Mouse (Mus musculus): ENCODE results near the gene Slc25a48. TPM values are rescaled to one million over a fixed set of nuclear protein-coding genes. Genes with fewer than 3 reads are reported as not detected.

Slc25a48 gene
- polyA plus RNA-seq, 1 experiment: not detected

DNA sequence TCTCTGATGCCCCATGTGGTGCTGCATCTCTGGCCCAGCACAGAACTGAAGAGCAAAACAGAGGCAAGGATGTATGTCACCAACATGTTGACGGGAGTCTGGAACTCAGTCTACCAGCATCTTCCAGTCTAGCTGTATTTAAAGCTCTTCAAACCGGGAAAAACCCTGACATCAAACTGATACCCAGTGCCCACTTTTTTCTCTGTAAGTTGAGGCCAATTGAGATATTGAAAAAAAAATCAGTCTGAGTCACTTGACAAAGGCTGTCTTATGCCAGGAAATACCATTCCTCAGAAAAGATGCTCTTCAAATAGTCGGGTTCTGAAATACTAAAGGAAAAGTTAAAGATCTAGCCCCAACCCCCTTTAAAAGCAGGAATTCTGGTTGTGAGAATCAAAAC, 44.0 kb downstream of the Slc25a48 start, which contains the start of gene Il9:
TSS of gene Il9 (minus strand) at position 101 of the 400 bp plus-strand sequence.
- no peak within 1 kb of the TSS for H3K4me3 ChIP-seq (ENCODE audit: insufficient read depth, low read depth, low read length)
- TF ChIP-seq CTCF (IDR thresholded peaks at IDR 0.05; ENCODE audit: insufficient read depth, low read depth, low read length): no peak
- no peak for TF ChIP-seq POLR2A (IDR thresholded peaks at IDR 0.05; ENCODE audit: insufficient read depth, low read depth, low read length)
- WGBS: 86% methylated on average over 3 of the region's 3 CpGs
- no peak within 1 kb of the TSS for H3K27ac ChIP-seq (ENCODE audit: insufficient read depth, low read depth, low read length)
- H3K4me1 ChIP-seq (ENCODE audit: control insufficient read depth, insufficient read depth, low read length): peaks cover 4% of the 10 kb centered on the region; the same call in 1 of the 2 replicates

DNA sequence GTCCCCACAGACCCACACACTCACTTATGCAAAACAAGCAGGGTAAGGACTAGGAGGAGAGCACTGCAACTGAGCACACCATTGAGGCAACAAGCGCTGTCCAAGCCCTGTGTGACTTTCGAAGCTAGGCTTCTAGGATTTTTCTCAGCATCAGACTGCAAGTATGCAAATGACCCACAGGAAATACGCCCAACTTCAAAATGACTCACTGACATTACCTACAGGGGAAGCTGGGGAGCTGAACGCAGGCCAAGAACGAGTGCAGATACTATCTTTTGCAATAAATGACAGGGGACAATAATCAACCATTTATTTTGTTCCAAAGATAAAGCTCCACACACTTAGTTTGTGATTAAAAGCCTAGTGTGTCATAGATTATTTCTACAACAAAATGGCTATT, 49.9 kb downstream of the Slc25a48 start:
- Histone ChIP-seq H3K4me3 (ENCODE audit: insufficient read depth, low read depth, low read length) (no peak overlapping the region), H3K27ac (ENCODE audit: insufficient read depth, low read depth, low read length) (no peak overlapping the region), H3K4me1 (ENCODE audit: control insufficient read depth, insufficient read depth, low read length) (no peaks in the 10 kb centered on the region)
- no peak for TF ChIP-seq CTCF (IDR thresholded peaks at IDR 0.05; ENCODE audit: insufficient read depth, low read depth, low read length)
- no peak for TF ChIP-seq POLR2A (IDR thresholded peaks at IDR 0.05; ENCODE audit: insufficient read depth, low read depth, low read length)
- 62% methylated on average over 5 of the region's 5 CpGs for WGBS

DNA sequence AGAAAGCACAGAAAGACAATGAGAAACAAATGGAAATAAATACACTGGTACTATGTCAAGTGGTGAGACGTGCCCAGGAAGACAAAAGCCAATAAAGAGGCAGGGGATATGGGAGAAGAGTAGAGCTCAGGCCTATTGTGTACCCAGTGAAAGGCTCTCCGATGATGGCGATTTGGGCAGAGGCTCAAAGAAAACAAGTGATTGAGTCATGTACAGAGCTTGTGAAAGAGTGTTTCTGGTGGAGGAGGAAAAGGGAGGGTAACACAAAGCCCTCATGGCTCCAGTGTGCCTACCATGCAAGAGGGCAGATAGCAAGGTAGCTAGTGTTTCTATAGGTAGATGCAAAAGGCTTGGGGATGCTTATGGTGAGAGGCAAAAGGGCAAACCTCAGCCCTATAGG, 56.3 kb downstream of the Slc25a48 start:
- TF ChIP-seq POLR2A (IDR thresholded peaks at IDR 0.05; ENCODE audit: insufficient read depth, low read depth, low read length) (no peak), CTCF (IDR thresholded peaks at IDR 0.05; ENCODE audit: insufficient read depth, low read depth, low read length) (no peak)
- Histone ChIP-seq H3K4me3 (ENCODE audit: insufficient read depth, low read depth, low read length) (no peak overlapping the region), H3K4me1 (ENCODE audit: control insufficient read depth, insufficient read depth, low read length) (no peaks in the 10 kb centered on the region), H3K27ac (ENCODE audit: insufficient read depth, low read depth, low read length) (no peak overlapping the region)
- WGBS: 48% methylated on average over 3 of the region's 3 CpGs

- TF ChIP-seq CTCF (IDR thresholded peaks at IDR 0.05; ENCODE audit: insufficient read depth, low read depth, low read length): no peak
- TF ChIP-seq POLR2A (IDR thresholded peaks at IDR 0.05; ENCODE audit: insufficient read depth, low read depth, low read length): no peak
- H3K4me3 ChIP-seq (ENCODE audit: insufficient read depth, low read depth, low read length): no peak overlapping the region
- no peaks in the 10 kb centered on the region for H3K4me1 ChIP-seq (ENCODE audit: control insufficient read depth, insufficient read depth, low read length)
- no peak overlapping the region for H3K27ac ChIP-seq (ENCODE audit: insufficient read depth, low read depth, low read length)
- WGBS: 68% methylated on average over 3 of the region's 3 CpGs
Measured at GRCm38 (mm10) chr13:56500132-56500531, 62.0 kb downstream of the Slc25a48 start.

- TF ChIP-seq POLR2A (IDR thresholded peaks at IDR 0.05; ENCODE audit: insufficient read depth, low read depth, low read length): no peak
- no peak for TF ChIP-seq CTCF (IDR thresholded peaks at IDR 0.05; ENCODE audit: insufficient read depth, low read depth, low read length)
- WGBS: 89% methylated on average over 8 of the region's 8 CpGs
Measured at GRCm38 (mm10) chr13:56500636-56501035, 62.5 kb downstream of the Slc25a48 start.

GRCm38 (mm10) chr13:56501866-56502420, 63.8 kb downstream of the Slc25a48 start:
- 68% methylated on average over 6 of the region's 6 CpGs for WGBS
- no peaks in the 10 kb centered on the region for H3K4me1 ChIP-seq (ENCODE audit: control insufficient read depth, insufficient read depth, low read length)
- H3K27ac ChIP-seq (ENCODE audit: insufficient read depth, low read depth, low read length): no peak overlapping the region
- H3K4me3 ChIP-seq (ENCODE audit: insufficient read depth, low read depth, low read length): no peak overlapping the region
- TF ChIP-seq CTCF (IDR thresholded peaks at IDR 0.05; ENCODE audit: insufficient read depth, low read depth, low read length) (no peak), POLR2A (IDR thresholded peaks at IDR 0.05; ENCODE audit: insufficient read depth, low read depth, low read length) (no peak)

More at GRCm38 (mm10) chr13:56500636-56501035, 62.5 kb downstream of the Slc25a48 start:
- Histone ChIP-seq H3K4me3 (ENCODE audit: insufficient read depth, low read depth, low read length) (no peak overlapping the region), H3K4me1 (ENCODE audit: control insufficient read depth, insufficient read depth, low read length) (no peaks in the 10 kb centered on the region), H3K27ac (ENCODE audit: insufficient read depth, low read depth, low read length) (no peak overlapping the region)

- no peak overlapping the region for H3K27ac ChIP-seq (ENCODE audit: insufficient read depth, low read depth, low read length)
- no peaks in the 10 kb centered on the region for H3K4me1 ChIP-seq (ENCODE audit: control insufficient read depth, insufficient read depth, low read length)
- TF ChIP-seq POLR2A (IDR thresholded peaks at IDR 0.05; ENCODE audit: insufficient read depth, low read depth, low read length): no peak
- TF ChIP-seq CTCF (IDR thresholded peaks at IDR 0.05; ENCODE audit: insufficient read depth, low read depth, low read length): no peak
- no peak overlapping the region for H3K4me3 ChIP-seq (ENCODE audit: insufficient read depth, low read depth, low read length)
- WGBS: 56% methylated on average over 6 of the region's 6 CpGs
Measured at GRCm38 (mm10) chr13:56506871-56507496, 68.8 kb downstream of the Slc25a48 start.

DNA sequence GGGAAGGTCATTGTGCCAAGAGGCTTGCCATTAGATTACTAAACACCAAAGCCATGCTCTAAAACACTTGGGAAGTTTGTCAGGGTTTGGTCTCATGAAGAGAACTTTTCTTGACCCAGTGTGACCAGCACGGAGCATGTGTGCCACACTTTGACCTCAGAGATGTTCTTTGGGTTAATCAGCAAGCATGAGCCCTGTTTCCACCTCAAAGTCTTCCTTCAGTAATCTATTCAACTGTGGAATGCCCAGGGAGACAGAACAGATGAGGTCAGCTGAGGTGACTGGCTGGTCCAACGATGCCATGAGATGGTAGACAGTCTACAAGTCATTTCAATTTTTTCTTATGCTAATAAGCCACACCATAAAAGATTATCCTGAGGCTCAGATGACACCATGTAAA, 71.6 kb downstream of the Slc25a48 start:
- no peak overlapping the region for H3K4me3 ChIP-seq (ENCODE audit: insufficient read depth, low read depth, low read length)
- TF ChIP-seq POLR2A (IDR thresholded peaks at IDR 0.05; ENCODE audit: insufficient read depth, low read depth, low read length) (no peak), CTCF (IDR thresholded peaks at IDR 0.05; ENCODE audit: insufficient read depth, low read depth, low read length) (no peak)
- WGBS: 89% methylated on average over 2 of the region's 2 CpGs
- H3K27ac ChIP-seq (ENCODE audit: insufficient read depth, low read depth, low read length): no peak overlapping the region
- H3K4me1 ChIP-seq (ENCODE audit: control insufficient read depth, insufficient read depth, low read length): no peaks in the 10 kb centered on the region

DNA sequence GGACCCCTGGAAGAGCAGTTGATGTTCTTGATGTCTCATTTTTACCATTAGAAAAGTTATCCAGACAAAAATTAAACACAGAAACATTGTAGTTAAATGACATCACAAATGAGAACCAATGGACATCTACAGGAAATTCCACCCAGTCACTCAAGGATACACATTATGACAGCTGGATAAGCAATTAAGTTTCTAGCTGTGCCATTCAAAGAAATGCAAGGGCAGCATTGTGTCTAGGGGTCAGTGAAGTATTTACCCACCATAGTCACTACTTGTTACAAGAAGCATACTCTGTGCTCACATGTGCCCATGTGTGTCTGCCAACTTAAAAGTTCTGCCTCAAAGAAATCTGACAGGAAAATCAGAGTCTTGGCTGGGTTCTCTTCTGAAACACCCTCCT, 75.4 kb downstream of the Slc25a48 start:
- no peak overlapping the region for H3K27ac ChIP-seq (ENCODE audit: insufficient read depth, low read depth, low read length)
- TF ChIP-seq CTCF (IDR thresholded peaks at IDR 0.05; ENCODE audit: insufficient read depth, low read depth, low read length) (no peak), POLR2A (IDR thresholded peaks at IDR 0.05; ENCODE audit: insufficient read depth, low read depth, low read length) (no peak)
- no peak overlapping the region for H3K4me3 ChIP-seq (ENCODE audit: insufficient read depth, low read depth, low read length)
- H3K4me1 ChIP-seq (ENCODE audit: control insufficient read depth, insufficient read depth, low read length): no peaks in the 10 kb centered on the region
